Mouse (Mus musculus) small intestine, adult 2 months (tissue): ENCODE results near the gene Pogk. TPM values are rescaled to one million over a fixed set of nuclear protein-coding genes. Genes with fewer than 3 reads are reported as not detected.

ENCODE experiments used
- H3K27ac ChIP-seq: fragments of 200-500 bp; 2 replicates; pipeline ENCODE4 v1.5.1; 2012; ENCODE audit warnings: low read depth, low read length, control low read depth, inconsistent platforms; ENCODE audit not compliant: insufficient read depth
- H3K27me3 ChIP-seq: fragments of 200-500 bp; 2 replicates; pipeline ENCODE4 v1.6.1; 2012; ENCODE audit warnings: mild to moderate bottlenecking, moderate library complexity, low read length, inconsistent platforms; ENCODE audit not compliant: control insufficient read depth, insufficient read depth
- H3K36me3 ChIP-seq: fragments of 200-500 bp; 2 replicates; pipeline ENCODE4 v1.6.1; 2012; ENCODE audit warnings: mild to moderate bottlenecking, low read length, control low read depth, inconsistent platforms; ENCODE audit not compliant: control insufficient read depth, insufficient read depth
- H3K4me1 ChIP-seq: fragments of 200-500 bp; 2 replicates; pipeline ENCODE4 v1.6.1; 2012; ENCODE audit warnings: low read length, inconsistent platforms, mixed read lengths; ENCODE audit not compliant: control insufficient read depth, insufficient read depth, insufficient read length
- H3K4me3 ChIP-seq: fragments of 200-500 bp; 2 replicates; pipeline ENCODE4 v1.5.1; 2012; ENCODE audit warnings: low read depth, mild to moderate bottlenecking, control low read depth, inconsistent platforms, low read length, moderate library complexity
- CTCF ChIP-seq: fragments of 200-500 bp; IDR thresholded peaks from 2 replicates; pipeline ENCODE4 v1.5.1; 2012; ENCODE audit warnings: low read depth, mild to moderate bottlenecking, control low read depth, inconsistent platforms, low read length, moderate library complexity, mixed read lengths; ENCODE audit not compliant: insufficient replicate concordance, insufficient read length; ENCODE audit errors: extremely low read depth
- POLR2A ChIP-seq: fragments of 200-500 bp; IDR thresholded peaks from 2 replicates; pipeline ENCODE4 v1.6.1; 2012; ENCODE audit warnings: low read depth, mild to moderate bottlenecking, control low read depth, inconsistent platforms, low read length, moderate library complexity
- WGBS: fragments of 180-500 bp; shearing (Covaris S2); methylation state at CpG from one replicate; pipeline ENCODE4 v1.1.7; 2018; 5-methylcytosine and 5-hydroxymethylcytosine counted together
- polyA plus RNA-seq: library from polyadenylated mRNA; depleted of rRNA; stranded (reverse); fragments of >200 nt; gene quantifications from 2 replicates; pipeline ENCODE4 v1.2.3, GENCODE M21; 2012

Pogk gene
- polyA plus RNA-seq, 1 experiment: 1.7 TPM

DNA sequence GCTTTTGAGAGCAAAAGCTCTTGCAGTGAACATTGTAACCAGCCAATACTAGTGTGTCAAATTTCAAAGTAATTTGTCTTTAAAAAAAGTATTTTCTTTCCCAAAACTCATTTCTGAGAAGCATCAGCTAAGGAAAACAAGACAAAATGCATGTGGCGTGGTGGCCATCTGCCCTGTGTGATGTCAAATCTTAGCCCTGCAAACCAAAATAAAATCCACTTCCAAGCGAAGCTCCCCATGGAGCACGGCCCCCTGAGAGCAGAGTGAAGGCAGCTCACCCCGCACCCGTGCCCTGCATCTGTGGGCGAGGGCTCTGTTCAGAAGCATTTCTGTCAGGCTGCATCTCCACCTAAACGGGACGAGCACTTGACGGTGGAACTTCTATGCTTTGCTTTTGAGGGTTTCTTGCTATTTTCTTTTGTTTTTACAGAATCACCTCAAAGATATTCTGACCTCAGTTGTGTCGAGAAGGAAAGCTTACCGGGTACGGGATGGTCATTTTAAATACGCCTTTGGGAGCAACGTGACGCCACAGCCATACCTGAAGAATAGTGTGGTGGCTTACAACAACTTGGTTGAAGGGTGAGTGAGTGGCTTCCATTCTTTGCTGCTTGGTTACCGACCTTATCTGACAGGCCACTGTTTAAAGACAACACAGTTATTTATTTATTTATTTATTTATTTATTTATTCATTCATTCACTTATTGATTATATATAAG, 20.1 kb downstream of the Pogk start:
- no peak for TF ChIP-seq POLR2A
- no peak for TF ChIP-seq CTCF
- Histone ChIP-seq H3K27me3 (no peaks in the 10 kb centered on the region), H3K27ac (no peak overlapping the region), H3K4me3 (no peak overlapping the region), H3K36me3 (peaks cover 74% of the 10 kb centered on the region), H3K4me1 (no peaks in the 10 kb centered on the region)
- WGBS: 92% methylated on average over 16 of the region's 16 CpGs

GRCm38 (mm10) chr1:166388511-166388910, 21.2 kb downstream of the Pogk start:
- Histone ChIP-seq H3K4me3 (no peak overlapping the region), H3K27me3 (no peaks in the 10 kb centered on the region), H3K27ac (no peak overlapping the region), H3K36me3 (peaks cover 72% of the 10 kb centered on the region), H3K4me1 (no peaks in the 10 kb centered on the region)
- no peak for TF ChIP-seq CTCF
- no peak for TF ChIP-seq POLR2A
- WGBS: 93% methylated on average over 11 of the region's 11 CpGs

DNA sequence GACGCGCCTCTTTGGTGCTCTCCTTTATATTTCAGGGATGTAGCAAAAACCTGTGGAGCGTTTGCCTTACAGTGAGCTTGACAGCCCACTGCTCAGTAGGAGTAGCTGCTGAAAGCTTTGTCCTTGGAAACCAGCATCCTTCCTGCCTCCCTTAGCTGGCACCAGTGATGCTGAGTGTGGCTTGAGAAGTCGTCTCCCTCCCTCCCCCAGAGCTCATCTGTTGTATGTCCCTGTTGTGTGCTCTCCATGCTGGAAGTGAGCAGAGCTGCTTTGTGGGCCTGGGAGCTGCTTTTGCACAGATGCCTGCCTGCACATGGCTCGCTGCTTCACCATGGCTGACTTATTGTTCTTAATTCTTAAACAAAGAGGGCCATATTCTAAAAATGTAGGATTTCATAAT, 24.2 kb downstream of the Pogk start:
- Histone ChIP-seq H3K36me3 (peaks cover 62% of the 10 kb centered on the region), H3K27me3 (no peaks in the 10 kb centered on the region), H3K4me3 (no peak overlapping the region), H3K4me1 (peaks cover 1% of the 10 kb centered on the region; the same call in 1 of the 2 replicates), H3K27ac (no peak overlapping the region)
- TF ChIP-seq POLR2A: no peak
- TF ChIP-seq CTCF: no peak
- WGBS: 89% methylated on average over 5 of the region's 5 CpGs

DNA sequence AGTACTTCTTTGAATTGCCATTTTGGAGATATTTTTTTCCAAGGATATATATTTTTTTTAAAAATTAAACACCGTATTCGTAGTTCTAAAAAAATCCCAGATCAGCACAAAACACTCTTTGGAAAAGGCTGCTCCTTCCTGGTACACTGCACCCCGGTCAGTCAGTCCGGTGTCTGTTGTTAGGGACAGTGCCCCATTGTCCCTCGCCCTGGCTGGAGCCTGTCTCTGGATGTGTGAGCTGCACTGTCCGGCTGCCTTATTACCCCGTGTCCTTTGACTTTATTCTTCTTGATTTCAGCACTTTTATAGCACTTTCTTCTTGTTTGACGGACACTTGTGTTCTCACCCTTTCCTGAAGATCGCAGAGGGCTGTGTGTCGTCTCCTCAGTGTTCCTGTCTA, 25.0 kb downstream of the Pogk start:
- Histone ChIP-seq H3K4me3 (no peak overlapping the region), H3K27me3 (no peaks in the 10 kb centered on the region), H3K4me1 (peaks cover 2% of the 10 kb centered on the region; the same call in 1 of the 2 replicates), H3K36me3 (peaks cover 54% of the 10 kb centered on the region), H3K27ac (no peak overlapping the region)
- 94% methylated on average over 10 of the region's 10 CpGs for whole genome bisulfite sequencing
- no peak for TF ChIP-seq POLR2A
- TF ChIP-seq CTCF: no peak

DNA sequence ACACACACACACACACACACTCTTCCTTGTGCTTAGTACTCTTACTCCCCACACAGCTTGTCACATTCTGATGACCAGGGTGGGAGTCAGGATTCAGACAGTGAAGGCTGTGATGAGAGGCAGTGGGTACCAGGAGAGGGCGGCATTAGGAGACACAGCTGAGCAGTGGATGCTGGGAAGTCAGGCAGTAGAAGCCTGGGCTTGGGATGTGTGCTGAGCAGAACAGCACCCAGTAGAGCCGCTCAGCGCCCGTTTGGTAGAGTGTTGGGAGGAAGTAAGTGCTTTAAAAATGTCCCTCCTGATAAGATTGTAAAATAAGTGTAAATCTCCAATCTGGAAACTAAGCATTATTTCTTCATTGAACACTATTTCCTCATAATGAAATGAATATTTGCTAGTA, 27.0 kb downstream of the Pogk start:
- no peak overlapping the region for H3K4me3 ChIP-seq
- WGBS: 76% methylated on average over 4 of the region's 4 CpGs
- TF ChIP-seq POLR2A: no peak
- TF ChIP-seq CTCF: no peak

GRCm38 (mm10) chr1:166381821-166382220, 27.8 kb downstream of the Pogk start:
- Histone ChIP-seq H3K4me3 (no peak overlapping the region), H3K4me1 (peaks cover 2% of the 10 kb centered on the region; the same call in 1 of the 2 replicates), H3K27me3 (no peaks in the 10 kb centered on the region), H3K27ac (no peak overlapping the region), H3K36me3 (peaks cover 31% of the 10 kb centered on the region)
- TF ChIP-seq POLR2A: no peak
- TF ChIP-seq CTCF: no peak
- WGBS: 48% methylated on average over 5 of the region's 5 CpGs

More for the DNA sequence above, 27.0 kb downstream of the Pogk start:
- no peaks in the 10 kb centered on the region for H3K27me3 ChIP-seq
- peaks cover 38% of the 10 kb centered on the region for H3K36me3 ChIP-seq
- no peak overlapping the region for H3K27ac ChIP-seq
- peaks cover 2% of the 10 kb centered on the region; the same call in 1 of the 2 replicates for H3K4me1 ChIP-seq

DNA sequence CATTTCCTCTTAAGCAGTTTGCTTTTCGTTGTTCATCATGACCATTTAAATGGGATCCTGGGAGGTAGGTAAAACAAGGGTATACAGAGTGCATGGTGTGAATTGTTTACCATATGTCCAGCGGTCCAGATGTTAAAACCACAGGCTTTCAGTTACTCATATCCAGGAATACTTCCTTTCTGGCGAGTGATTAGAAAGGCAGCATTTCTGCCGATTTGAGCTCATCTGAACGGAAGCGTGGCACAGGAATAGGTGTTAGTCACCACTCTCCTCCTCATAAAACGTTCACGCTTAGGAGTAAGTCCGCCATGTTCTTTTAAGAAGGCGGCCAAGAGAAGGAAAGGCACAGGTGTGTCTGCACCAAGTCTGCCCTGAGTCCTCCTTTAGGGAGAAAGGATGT, 28.3 kb downstream of the Pogk start:
- Histone ChIP-seq H3K36me3 (peaks cover 26% of the 10 kb centered on the region), H3K4me3 (no peak overlapping the region), H3K27ac (no peak overlapping the region), H3K4me1 (peaks cover 2% of the 10 kb centered on the region; the same call in 1 of the 2 replicates), H3K27me3 (no peaks in the 10 kb centered on the region)
- 76% methylated on average over 10 of the region's 10 CpGs for WGBS
- TF ChIP-seq POLR2A: no peak
- no peak for TF ChIP-seq CTCF
